8 mouse cellular contexts compared by ENCODE assay signal in genomic region chr17:6778771-6779509, GRCm38 (mm10). TPM values are rescaled to one million over a fixed set of nuclear protein-coding genes. Genes with fewer than 3 reads are reported as not detected.
DNase-seq lines count a peak whose midpoint lies in the region; ATAC-seq and TF ChIP-seq lines count a peak whose summit lies in the region.

No protein-coding gene starts in this region.

- TF ChIP-seq CTCF in G1E (IDR thresholded peaks at IDR 0.05; ENCODE audit: low read depth, low read length): no peak
- TF ChIP-seq CTCF in kidney, postnatal 0 days (IDR thresholded peaks at IDR 0.05; ENCODE audit: low read depth): no peak

- H3K27ac ChIP-seq in embryonic facial prominence, embryonic 13.5 days: peak overlapping the region; percentile 62
- peak overlapping the region; percentile 87 to 93 for H3K27ac ChIP-seq in heart, embryonic 14.5 days (replicated peaks in 1 of 2; ENCODE audit: control insufficient read depth in 1 of 2, insufficient read depth in 1 of 2, low read depth in 2 of 2, low read length in 2 of 2)
- peak overlapping the region; percentile 85 for H3K27ac ChIP-seq in kidney, postnatal 0 days

- H3K9ac ChIP-seq in embryonic facial prominence, embryonic 13.5 days: peak overlapping the region; percentile 62
- H3K9ac ChIP-seq in heart, embryonic 14.5 days (ENCODE audit: low read length): peak overlapping the region; percentile 91
- peak overlapping the region; percentile 91; the same call in 1 of the 2 replicates for H3K9ac ChIP-seq in kidney, postnatal 0 days (ENCODE audit: low read depth, low read length)

- peak overlapping the region; percentile 89 for H3K4me2 ChIP-seq in embryonic facial prominence, embryonic 13.5 days
- peak overlapping the region; percentile 77 for H3K4me2 ChIP-seq in heart, embryonic 14.5 days (ENCODE audit: low read length)
- peak overlapping the region; percentile 87 for H3K4me2 ChIP-seq in kidney, postnatal 0 days (ENCODE audit: low read length)

- peak overlapping the region; percentile 71 for H3K4me3 ChIP-seq in G1E (ENCODE audit: low read depth, low read length)
- peak overlapping the region; percentile 66 for H3K4me3 ChIP-seq in embryonic facial prominence, embryonic 13.5 days
- peak overlapping the region; percentile 65 to 78 for H3K4me3 ChIP-seq in heart, embryonic 14.5 days (ENCODE audit: control insufficient read depth in 1 of 2, insufficient read depth in 1 of 2, low read depth in 1 of 2, low read length in 2 of 2)
- peak overlapping the region; percentile 88 for H3K4me3 ChIP-seq in kidney, postnatal 0 days (replicated peaks; ENCODE audit: low read depth, low read length)

- H3K9me3 ChIP-seq in G1E (replicated peaks): no peaks in the 10 kb centered on the region
- H3K9me3 ChIP-seq in embryonic facial prominence, embryonic 13.5 days: no peaks in the 10 kb centered on the region
- H3K9me3 ChIP-seq in heart, embryonic 14.5 days (ENCODE audit: control insufficient read depth, low read length): no peaks in the 10 kb centered on the region
- H3K9me3 ChIP-seq in kidney, postnatal 0 days (replicated peaks; ENCODE audit: low read length): no peaks in the 10 kb centered on the region

- H3K27me3 ChIP-seq in G1E (ENCODE audit: insufficient read depth, low read length): no peaks in the 10 kb centered on the region
- peaks cover 33% of the 10 kb centered on the region for H3K27me3 ChIP-seq in embryonic facial prominence, embryonic 13.5 days
- H3K27me3 ChIP-seq in heart, embryonic 14.5 days (ENCODE audit: control insufficient read depth, insufficient read depth, low read length): no peaks in the 10 kb centered on the region
- no peaks in the 10 kb centered on the region for H3K27me3 ChIP-seq in kidney, postnatal 0 days (ENCODE audit: insufficient read depth, low read length)

- peak; percentile 48 to 57 for DNase-seq in cerebellum, postnatal 14 days
- DNase-seq in G1E (ENCODE audit: low spot score): peak; percentile 32
- DNase-seq in kidney, postnatal 0 days (ENCODE audit: low spot score): peak; percentile 90
- peak; percentile 40 for DNase-seq in spleen, adult 12 weeks (ENCODE audit: low spot score)

- peaks cover 64% of the 10 kb centered on the region for H3K4me1 ChIP-seq in G1E (ENCODE audit: insufficient read depth, low read depth, low read length)
- peaks cover 29% of the 10 kb centered on the region for H3K4me1 ChIP-seq in embryonic facial prominence, embryonic 13.5 days
- H3K4me1 ChIP-seq in heart, embryonic 14.5 days (ENCODE audit: control insufficient read depth in 2 of 2, insufficient read depth in 2 of 2, low read length in 2 of 2): peaks cover 22 to 60% of the 10 kb centered on the region in 2 experiments
- peaks cover 14% of the 10 kb centered on the region for H3K4me1 ChIP-seq in kidney, postnatal 0 days (replicated peaks; ENCODE audit: insufficient read depth, low read length)

- 3% methylated on average over 23 of the region's 23 CpGs for WGBS in embryonic facial prominence, embryonic 13.5 days
- WGBS in heart, embryonic 14.5 days: 5% methylated on average over 23 of the region's 23 CpGs
- 2% methylated on average over 23 of the region's 23 CpGs for WGBS in kidney, postnatal 0 days

- no peak for ATAC-seq in cerebellum, adult (ENCODE audit: insufficient number of reproducible peaks, low FRiP score, low TSS enrichment)
- no peak for ATAC-seq in G1E (ENCODE audit: extremely low read depth, insufficient number of reproducible peaks, low FRiP score, poor library complexity, severe bottlenecking)
- ATAC-seq in embryonic facial prominence, embryonic 13.5 days (ENCODE audit: insufficient number of reproducible peaks, insufficient read depth, low FRiP score, low TSS enrichment, low read depth): no peak
- ATAC-seq in heart, embryonic 14.5 days (ENCODE audit: insufficient number of reproducible peaks, insufficient read depth, low FRiP score, low read depth): peak; percentile 48; the same call in 1 of the 2 replicates
- ATAC-seq in kidney, postnatal 0 days (replicated peaks; ENCODE audit: low FRiP score, low read depth): peak; percentile 67
- peak; percentile 22 for ATAC-seq in megakaryocyte, adult 5-6 weeks (ENCODE audit: poor library complexity, severe bottlenecking)

- peaks cover 46% of the 10 kb centered on the region for H3K36me3 ChIP-seq in G1E (replicated peaks)
- H3K36me3 ChIP-seq in embryonic facial prominence, embryonic 13.5 days: no peaks in the 10 kb centered on the region
- peaks cover 4% of the 10 kb centered on the region; the same call in 1 of the 2 replicates for H3K36me3 ChIP-seq in heart, embryonic 14.5 days (ENCODE audit: control insufficient read depth, insufficient read depth, low read length)
- H3K36me3 ChIP-seq in kidney, postnatal 0 days (ENCODE audit: insufficient read depth, low read length): no peaks in the 10 kb centered on the region

RNA-seq across cellular contexts. Expression of gene Ezr, which starts 3.6 kb away (rescaled TPM):
- total RNA-seq in G1E (2014; fragmentation: Nextera tagmentation) (48.3 and 56.8 TPM in 2 replicates), G1E (2017) (84.3 and 99.9 TPM in 2 replicates)
- polyA plus RNA-seq in G1E (2012): 315 and 330 TPM in 2 replicates
- polyA plus RNA-seq in embryonic facial prominence, embryonic 13.5 days (2015; fragmentation: Nextera tagmentation; extraction: Ambion mirVana): 51.5 and 60.4 TPM in 2 replicates
- polyA plus RNA-seq in heart, embryonic 14.5 days (2014; fragmentation: Nextera tagmentation; extraction: Ambion mirVana): 102 and 115 TPM in 2 replicates
- polyA plus RNA-seq in kidney, postnatal 0 days (2015; fragmentation: Nextera tagmentation; extraction: Ambion mirVana): 281 and 313 TPM in 2 replicates
- total RNA-seq in megakaryocyte, adult 5-6 weeks (2015): 45.8 and 49.8 TPM in 2 replicates
- total RNA-seq in megakaryocyte, adult 5-6 weeks (2017): 130 and 175 TPM in 2 replicates

Comparison
In these comparisons a context has a peak if more than half of its experiments do, and no peak if none do; other contexts are left out.
1. DNase-seq: peak in every context shown above with its lines; median percentile 90 in kidney, postnatal 0 days; 52 in cerebellum, postnatal 14 days; 40 in spleen, adult 12 weeks; 32 in G1E.
2. ATAC-seq: peak in heart, embryonic 14.5 days (single experiment), kidney, postnatal 0 days (single experiment) and megakaryocyte, adult 5-6 weeks (single experiment); none in cerebellum, adult (single experiment), G1E (single experiment) and embryonic facial prominence, embryonic 13.5 days (single experiment).
3. Peak in every context shown above with its lines, with median percentiles within 50 percentile points of each other: H3K4me3 ChIP-seq, H3K27ac ChIP-seq, H3K4me2 ChIP-seq and H3K9ac ChIP-seq.